Mouse (Mus musculus): ENCODE data around the gene Trp53rkb. TPM values are rescaled to one million over a fixed set of nuclear protein-coding genes. Genes with fewer than 3 reads are reported as not detected.

The Trp53rkb gene
- polyA plus RNA-seq (2012; rRNA removed) = 11.4 and 11.6 TPM in 2 replicates

GRCm38 (mm10) chr2:166792355-166792754, at the start of gene Trp53rkb:
Gene Trp53rkb, plus strand, starts transcription at chr2:166792531.

GRCm38 (mm10) chr2:166805250-166806172, 13.2 kb downstream of the Trp53rkb start, which contains the start of gene Arfgef2:
Gene Arfgef2, plus strand, starts transcription at chr2:166805588.

Other genes with a start within 250 kb of the Trp53rkb start
- 38.0 and 56.5 TPM in 2 replicates for gene Prex1, start 78.7 kb upstream of the Trp53rkb start, polyA plus RNA-seq (2012; rRNA removed)
- 8.8 and 10.6 TPM in 2 replicates for gene Arfgef2, start 13.1 kb downstream of the Trp53rkb start, polyA plus RNA-seq (2012; rRNA removed)
- 66.2 and 73.9 TPM in 2 replicates for gene Cse1l, start 113.5 kb downstream of the Trp53rkb start, polyA plus RNA-seq (2012; rRNA removed)
- gene Stau1, start 203.8 kb downstream of the Trp53rkb start, polyA plus RNA-seq (2012; rRNA removed) = 72.8 and 75.3 TPM in 2 replicates
- 43.3 and 43.7 TPM in 2 replicates for gene Ddx27, start 222.7 kb downstream of the Trp53rkb start, polyA plus RNA-seq (2012; rRNA removed)